Mouse (Mus musculus) activated CD4-positive, CD25-positive, alpha-beta regulatory T cell, adult 4 months (primary cell): ENCODE measurements around the gene Atpif1. TPM values are rescaled to one million over a fixed set of nuclear protein-coding genes. Genes with fewer than 3 reads are reported as not detected.
"Not testable (repeated sequence)": the region's sequence is repeated elsewhere in the genome, so short reads cannot be mapped to it uniquely, and the experiment has no call there.

ENCODE experiments used
- ATAC-seq: one replicate; pipeline ENCODE4 v1.8.0; 2017
- polyA plus RNA-seq, 2 experiments: library from polyadenylated mRNA; unstranded; fragments of 100-300 nt; shearing (Covaris generic); gene quantifications; one replicate each; pipeline ENCODE4 v1.2.1; 2017

Gene Atpif1
- polyA plus RNA-seq, 2 experiments from 2014 or later, result 222 to 226 TPM

DNA sequence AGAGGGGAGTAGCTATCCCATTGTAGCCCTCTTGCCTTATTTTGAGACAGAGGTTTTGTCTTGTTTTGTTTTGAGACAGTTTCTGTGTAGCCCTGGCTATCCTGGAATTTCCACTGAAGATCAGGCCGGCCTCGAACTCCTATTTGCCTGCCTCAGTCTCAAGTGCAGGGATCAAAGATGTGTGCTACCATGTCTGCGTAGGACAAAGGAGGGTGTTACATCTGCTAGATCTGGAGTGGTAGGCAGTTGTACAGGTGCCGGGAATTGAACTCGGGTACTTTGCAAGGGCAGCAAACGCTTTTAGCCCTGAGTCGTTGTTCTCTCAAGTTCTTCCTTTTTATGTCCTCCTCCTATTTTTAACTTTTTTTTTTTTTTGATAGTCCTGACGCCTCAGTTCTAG lies 42.4 kb downstream of the Atpif1 start:
- no peak for ATAC-seq

- ATAC-seq, result no peak
These were observed 43.0 kb downstream of the Atpif1 start for GRCm38 (mm10) chr4:132490273-132491010.

GRCm38 (mm10) chr4:132488976-132489375 lies 44.5 kb downstream of the Atpif1 start:
- ATAC-seq, result no peak

DNA sequence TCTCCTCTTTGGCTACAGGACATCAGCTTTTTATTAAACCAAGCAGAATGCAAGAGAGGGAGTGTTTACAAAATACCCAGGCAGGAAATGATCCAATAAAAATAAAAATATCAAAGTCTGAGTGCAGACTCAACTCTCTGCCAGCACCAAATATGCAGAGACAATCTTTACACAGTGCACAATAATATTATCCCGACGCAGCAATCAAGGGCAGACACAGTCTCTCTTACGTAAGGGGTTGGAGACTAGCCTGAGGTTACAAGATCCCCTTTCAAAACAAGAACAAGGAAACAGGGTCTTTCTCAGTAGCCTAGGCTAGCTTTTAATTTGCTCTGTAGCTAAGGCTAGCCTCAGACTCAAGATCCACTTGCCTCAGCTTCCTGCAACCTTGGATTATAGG lies 44.9 kb downstream of the Atpif1 start:
- ATAC-seq, result no peak

DNA sequence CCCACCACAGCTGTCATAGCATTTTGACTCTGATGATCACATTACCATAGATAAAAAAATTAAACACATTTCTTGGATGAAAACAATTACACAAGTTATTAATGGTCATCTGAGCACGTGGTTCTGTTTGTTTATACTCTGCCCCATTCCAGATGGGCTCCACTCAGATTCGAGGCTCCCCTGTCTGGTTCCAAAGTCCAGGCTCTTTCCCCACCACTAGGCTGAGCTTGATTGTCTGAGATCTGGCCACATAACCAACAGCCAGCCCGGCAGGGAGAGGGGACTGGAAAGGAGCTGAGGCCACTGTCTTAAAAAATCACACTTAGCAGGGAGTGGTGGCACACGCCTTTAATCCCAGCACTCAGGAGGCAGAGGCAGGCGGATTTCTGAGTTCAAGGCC lies 48.6 kb downstream of the Atpif1 start:
- no peak for ATAC-seq

GRCm38 (mm10) chr4:132484231-132484630 lies 49.2 kb downstream of the Atpif1 start:
- no peak for ATAC-seq

DNA sequence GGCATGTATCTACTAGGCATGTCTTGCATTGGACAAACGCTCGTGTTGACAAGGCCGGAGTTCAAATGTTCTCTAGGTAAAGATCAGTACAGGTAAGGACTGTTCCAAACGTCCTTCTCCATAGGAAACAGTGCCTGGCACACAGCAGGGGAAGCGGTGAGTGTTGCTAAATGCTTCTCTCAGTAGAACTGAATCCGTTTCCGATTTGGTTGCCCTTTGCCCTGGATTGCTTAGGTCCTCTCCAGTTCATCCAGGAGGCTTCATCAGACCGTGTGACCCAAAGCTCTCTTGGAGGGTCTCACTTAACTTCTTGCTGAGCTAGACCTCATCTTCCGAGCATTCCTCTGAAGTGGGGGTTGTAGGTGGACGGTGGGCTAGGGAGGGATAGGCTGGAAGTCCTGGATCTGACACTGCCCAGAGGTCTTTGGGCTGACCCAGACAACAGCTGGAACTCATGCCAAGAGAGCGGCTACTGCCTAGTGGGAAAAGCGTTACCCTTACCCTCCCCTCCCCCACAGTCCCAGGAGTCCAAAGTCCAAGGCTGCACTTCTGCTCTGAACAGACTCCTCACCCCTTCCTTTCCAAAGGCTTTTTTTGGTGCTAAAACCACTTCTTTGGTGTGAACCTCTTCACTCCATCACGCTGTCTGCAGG lies 50.4 kb downstream of the Atpif1 start:
- ATAC-seq, result no peak

GRCm38 (mm10) chr4:132482104-132482503 lies 51.4 kb downstream of the Atpif1 start:
- not testable (repeated sequence) for ATAC-seq

Other genes starting within 250 kb of the Atpif1 start
- gene Rab42, start 230.3 kb downstream of the Atpif1 start, polyA plus RNA-seq, result not detected
- gene Trnau1ap, start 204.1 kb downstream of the Atpif1 start, polyA plus RNA-seq, result 10 to 100 TPM; 36.0 to 41.5 TPM
- 10 to 100 TPM in 1 of 2 experiments, 1 to 10 TPM in 1; 9.5 to 25.2 TPM for gene Rcc1, start 180.1 kb downstream of the Atpif1 start, polyA plus RNA-seq
- 1 to 10 TPM; 3.8 to 4.7 TPM for gene Phactr4, start 111.2 kb downstream of the Atpif1 start, polyA plus RNA-seq
- 10 to 100 TPM; 27.4 to 30.8 TPM for gene Med18, start 69.7 kb downstream of the Atpif1 start, polyA plus RNA-seq
- 1 to 10 TPM; 1.7 to 5.4 TPM for gene Sesn2, start 23.2 kb downstream of the Atpif1 start, polyA plus RNA-seq
- gene Dnajc8, start 1.9 kb upstream of the Atpif1 start, polyA plus RNA-seq, result 100 to 1,000 TPM; 293 to 317 TPM
- gene Ptafr, start 30.4 kb upstream of the Atpif1 start, polyA plus RNA-seq, result under 1 TPM; 0.62 to 0.90 TPM
- 10 to 100 TPM; 23.2 to 23.8 TPM for gene Eya3, start 105.3 kb upstream of the Atpif1 start, polyA plus RNA-seq
- gene Xkr8, start 198.9 kb upstream of the Atpif1 start, polyA plus RNA-seq, result 1 to 10 TPM; 2.2 to 4.0 TPM
- gene Smpdl3b, start 223.6 kb upstream of the Atpif1 start, polyA plus RNA-seq, result 1 to 10 TPM; 2.7 to 4.4 TPM
- 10 to 100 TPM; 54.6 to 80.3 TPM for gene Rpa2, start 234.7 kb upstream of the Atpif1 start, polyA plus RNA-seq